15 mouse cellular contexts compared by ENCODE assay signal in the genomic region with DNA sequence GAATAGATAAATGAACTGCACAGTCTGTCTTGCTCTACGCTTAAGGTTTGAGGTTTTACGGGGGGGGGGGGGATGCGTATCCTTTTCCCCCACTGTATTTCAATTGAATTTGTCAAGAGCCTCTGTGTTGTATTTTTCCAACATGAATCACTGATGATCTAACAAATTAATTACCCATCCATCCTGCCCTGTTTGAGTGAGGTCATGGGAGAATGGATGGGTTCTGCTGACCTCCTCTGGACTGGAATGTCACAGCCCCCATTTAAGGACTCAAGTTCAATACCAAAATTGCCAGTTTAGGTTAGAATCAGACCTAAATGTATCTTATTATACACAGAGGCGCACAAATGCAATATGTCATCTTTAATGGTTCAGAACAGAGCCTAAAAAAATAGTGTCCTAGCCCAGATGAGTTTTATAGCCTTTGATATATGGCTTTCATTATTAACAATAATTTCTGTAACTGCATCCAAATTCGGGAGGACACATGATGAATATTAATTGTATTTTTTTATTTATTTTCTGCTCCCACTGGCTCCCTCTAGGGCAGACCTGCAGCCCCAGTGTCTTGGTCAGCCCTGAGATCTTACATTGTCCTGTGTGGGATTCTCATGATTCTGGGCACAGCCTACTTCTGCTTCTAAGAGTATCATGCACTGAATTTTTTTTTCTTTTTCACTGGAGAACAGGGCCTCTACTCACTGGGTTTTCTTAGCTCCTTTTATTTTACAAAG.
A peak's percentile ranks its signal among the peaks of the same experiment; 100 is the strongest.
DNase-seq lines count a peak whose midpoint lies in the region; ATAC-seq lines count a peak whose summit lies in the region.
"Had no signal": no experiment of that assay in that cellular context is flagged by ENCODE, and none has a peak within 500 bp of the region (broad histone marks: within the 10 kb centered on the region; RNA-seq: fewer than 3 reads in every experiment).

No protein-coding gene starts in this region.

- H3K9me3 ChIP-seq in hindbrain, embryonic 13.5 days = no peaks in the 10 kb centered on the region
- no peaks in the 10 kb centered on the region for H3K9me3 ChIP-seq in hindbrain, embryonic 10.5 days
- no peaks in the 10 kb centered on the region for H3K9me3 ChIP-seq in limb, embryonic 11.5 days (ENCODE audit: control insufficient read depth, low read length)
- H3K9me3 ChIP-seq in limb, embryonic 10.5 days (replicated peaks) = no peaks in the 10 kb centered on the region
- H3K9me3 ChIP-seq in forebrain, embryonic 16.5 days (ENCODE audit: control insufficient read depth, low read length) = no peaks in the 10 kb centered on the region

- H3K27ac ChIP-seq in hindbrain, embryonic 13.5 days = peak overlapping the region; percentile 41; the same call in 1 of the 2 replicates
- H3K27ac ChIP-seq in hindbrain, embryonic 10.5 days = no peak overlapping the region
- H3K27ac ChIP-seq in limb, embryonic 11.5 days (replicated peaks; ENCODE audit: low read depth, low read length) = no peak overlapping the region
- no peak overlapping the region for H3K27ac ChIP-seq in limb, embryonic 10.5 days
- H3K27ac ChIP-seq in forebrain, embryonic 16.5 days (ENCODE audit: low read length) = 0 out of 2 replicates have a peak overlapping the region, but pooled peaks have one; percentile 26

- DNase-seq in hindbrain, embryonic 10.5 days (ENCODE audit: low spot score) = no peak
- no peak for DNase-seq in limb, embryonic 11.5 days (ENCODE audit: low spot score)
- DNase-seq in limb, embryonic 10.5 days (ENCODE audit: low spot score) = no peak
- DNase-seq in adipocyte (ENCODE audit: low spot score) = peak; percentile 26
- no peak for DNase-seq in right cerebral cortex, postnatal 14 days
- DNase-seq: cerebellum, adult 8-10 months; heart, postnatal 36 days; kidney, adult 2 months; lung, adult 18-20 months; thymus, postnatal 14 days had no signal

- H3K4me2 ChIP-seq in hindbrain, embryonic 13.5 days = no peak overlapping the region
- H3K4me2 ChIP-seq in limb, embryonic 11.5 days (ENCODE audit: low read depth, severe bottlenecking) = no peak overlapping the region
- no peak overlapping the region for H3K4me2 ChIP-seq in forebrain, embryonic 16.5 days (ENCODE audit: low read length)
- H3K4me2 ChIP-seq: heart, embryonic 11.5 days had no signal

- H3K27me3 ChIP-seq in hindbrain, embryonic 13.5 days = 0 out of 2 replicates have a peak, but pooled peaks cover 4% of the 10 kb centered on the region
- peaks cover 9% of the 10 kb centered on the region; the same call in 1 of the 2 replicates for H3K27me3 ChIP-seq in hindbrain, embryonic 10.5 days (ENCODE audit: insufficient read depth, poor library complexity, severe bottlenecking)
- no peaks in the 10 kb centered on the region; the same call in 1 of the 2 replicates for H3K27me3 ChIP-seq in limb, embryonic 11.5 days (ENCODE audit: control insufficient read depth, insufficient read depth, low read length)
- H3K27me3 ChIP-seq in limb, embryonic 10.5 days (ENCODE audit: low read depth, poor library complexity, severe bottlenecking) = peaks cover 62% of the 10 kb centered on the region
- no peaks in the 10 kb centered on the region for H3K27me3 ChIP-seq in forebrain, embryonic 16.5 days (replicated peaks; ENCODE audit: control insufficient read depth, insufficient read depth, low read length)
- H3K27me3 ChIP-seq: CH12.LX had no signal

- ATAC-seq in hindbrain, embryonic 13.5 days (ENCODE audit: low FRiP score) = no peak
- 0 out of 2 replicates have a peak, but pooled peaks have one; percentile 39 for ATAC-seq in limb, embryonic 11.5 days (ENCODE audit: insufficient number of reproducible peaks, low FRiP score, low TSS enrichment, low read depth)
- ATAC-seq in forebrain, embryonic 16.5 days = no peak
- ATAC-seq: Patski had no signal

- peaks cover 22% of the 10 kb centered on the region for H3K4me1 ChIP-seq in hindbrain, embryonic 13.5 days (replicated peaks)
- H3K4me1 ChIP-seq in hindbrain, embryonic 10.5 days (replicated peaks) = peaks cover 15% of the 10 kb centered on the region; the same call in 1 of the 2 replicates
- H3K4me1 ChIP-seq in limb, embryonic 11.5 days (ENCODE audit: control insufficient read depth, insufficient read depth, low read length) = 0 out of 2 replicates have a peak, but pooled peaks cover 3% of the 10 kb centered on the region
- peaks cover 41% of the 10 kb centered on the region for H3K4me1 ChIP-seq in limb, embryonic 10.5 days
- H3K4me1 ChIP-seq in forebrain, embryonic 16.5 days (replicated peaks; ENCODE audit: control insufficient read depth, insufficient read depth, low read length) = peaks cover 19% of the 10 kb centered on the region

- H3K4me3 ChIP-seq in hindbrain, embryonic 13.5 days = no peak overlapping the region
- no peak overlapping the region for H3K4me3 ChIP-seq in hindbrain, embryonic 10.5 days
- no peak overlapping the region for H3K4me3 ChIP-seq in limb, embryonic 11.5 days (ENCODE audit: low read depth, low read length)
- no peak overlapping the region for H3K4me3 ChIP-seq in limb, embryonic 10.5 days
- H3K4me3 ChIP-seq in forebrain, embryonic 16.5 days (replicated peaks; ENCODE audit: low read length) = no peak overlapping the region

- no peaks in the 10 kb centered on the region for H3K36me3 ChIP-seq in hindbrain, embryonic 13.5 days
- H3K36me3 ChIP-seq in hindbrain, embryonic 10.5 days = no peaks in the 10 kb centered on the region
- no peaks in the 10 kb centered on the region for H3K36me3 ChIP-seq in limb, embryonic 11.5 days (ENCODE audit: control insufficient read depth, insufficient read depth, low read length)
- no peaks in the 10 kb centered on the region for H3K36me3 ChIP-seq in limb, embryonic 10.5 days
- H3K36me3 ChIP-seq in forebrain, embryonic 16.5 days (ENCODE audit: control insufficient read depth, insufficient read depth) = no peaks in the 10 kb centered on the region

- no peak overlapping the region for H3K9ac ChIP-seq in hindbrain, embryonic 13.5 days
- no peak overlapping the region for H3K9ac ChIP-seq in limb, embryonic 11.5 days (ENCODE audit: low read length)
- H3K9ac ChIP-seq in forebrain, embryonic 16.5 days (replicated peaks; ENCODE audit: low read depth, low read length) = no peak overlapping the region

- 62% methylated on average over 5 of the region's 5 CpGs for WGBS in hindbrain, embryonic 13.5 days
- WGBS in hindbrain, embryonic 10.5 days = 83% methylated on average over 5 of the region's 5 CpGs
- 68% methylated on average over 5 of the region's 5 CpGs for WGBS in limb, embryonic 11.5 days
- WGBS in limb, embryonic 10.5 days = 76% methylated on average over 5 of the region's 5 CpGs
- 67% methylated on average over 5 of the region's 5 CpGs for WGBS in forebrain, embryonic 16.5 days

Comparison
In these comparisons a context has a peak if more than half of its experiments do, and no peak if none do; other contexts are left out.
1. H3K27ac ChIP-seq: peak in hindbrain, embryonic 13.5 days (single experiment) and forebrain, embryonic 16.5 days (single experiment); none in hindbrain, embryonic 10.5 days (single experiment), limb, embryonic 11.5 days (single experiment) and limb, embryonic 10.5 days (single experiment).